Mouse (Mus musculus) fat pad, adult 2 months (tissue): ENCODE results near the gene Agt.

Source experiments
- DNase-seq: peaks from one replicate; pipeline ENCODE4 v3.0.0-alpha.2; 2011; ENCODE audit warnings: low read depth, low spot score; ENCODE audit errors: extremely low read depth

Agt gene

GRCm38 (mm10) chr8:124507572-124508320, 61.8 kb downstream of the Agt start:
- no peak for DNase-seq
